Mouse (Mus musculus) spleen, postnatal 36 days (tissue): ENCODE results near the gene Olfr1156.

ENCODE experiments used
- DNase-seq, 2 experiments: peaks; one replicate each; pipeline ENCODE4 v3.0.0; 2022; ENCODE audit warnings: low spot score in 2 of 2, mixed read lengths in 1 of 2

Gene Olfr1156

GRCm38 (mm10) chr2:87953000-87953399 lies at the start of gene Olfr1156:
TSS of gene Olfr1156 (minus strand) at chr2:87953100.
- no peak for DNase-seq

GRCm38 (mm10) chr2:87989813-87990212 lies 36.9 kb upstream of the Olfr1156 start, which contains the start of gene Olfr1158:
TSS of gene Olfr1158 (plus strand) at chr2:87990113.
- DNase-seq = no peak

GRCm38 (mm10) chr2:87974563-87974962 lies 21.7 kb upstream of the Olfr1156 start, which contains the start of gene Olfr74:
TSS of gene Olfr74 (minus strand) at chr2:87974663.
- DNase-seq = no peak

DNA sequence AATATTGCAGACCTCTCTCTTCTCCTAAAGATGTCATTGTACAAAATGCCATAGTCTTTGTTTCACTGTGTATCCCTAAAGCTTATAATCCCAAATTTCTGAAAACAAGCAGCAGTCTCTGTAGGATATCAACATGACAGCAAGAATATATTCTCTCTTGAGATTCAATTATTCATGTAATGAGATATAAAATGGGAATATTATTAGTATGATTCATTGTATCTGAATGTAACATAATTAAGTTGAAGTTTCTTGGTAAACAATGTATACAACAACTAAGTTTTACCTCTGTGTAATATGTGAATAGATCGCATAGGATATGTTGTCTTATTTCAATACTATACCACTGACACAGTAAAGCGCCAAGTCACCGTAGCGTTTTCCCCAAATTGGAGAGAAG lies 15.3 kb upstream of the Olfr1156 start, which contains the start of gene Olfr1157:
Gene Olfr1157 (minus strand): TSS at position 101 of the 400 bp plus-strand sequence.
- DNase-seq = no peak

GRCm38 (mm10) chr2:87945037-87945436 lies 7.9 kb downstream of the Olfr1156 start, which contains the start of gene Olfr1155:
TSS of gene Olfr1155 (minus strand) at chr2:87945137.
- no peak for DNase-seq

- DNase-seq = no peak
These were observed 47.8 kb downstream of the Olfr1156 start, which contains the start of gene Olfr1154 for GRCm38 (mm10) chr2:87905066-87905465. TSS of gene Olfr1154 (minus strand) at chr2:87905166.
